Mouse (Mus musculus) embryonic fibroblast, embryonic 13.5 days (primary cell): ENCODE measurements around the gene Lamb3.

ENCODE experiments used
- CTCF ChIP-seq: IDR thresholded peaks from 2 replicates; pipeline ENCODE4 v1.5.1; 2011; ENCODE audit warnings: mild to moderate bottlenecking, control low read depth, low read length, moderate library complexity, borderline replicate concordance; ENCODE audit not compliant: insufficient read depth
- POLR2A ChIP-seq: IDR thresholded peaks from 2 replicates; pipeline ENCODE4 v1.6.1; 2011; ENCODE audit warnings: low read depth, mild to moderate bottlenecking, control low read depth, low read length, moderate library complexity

DNA sequence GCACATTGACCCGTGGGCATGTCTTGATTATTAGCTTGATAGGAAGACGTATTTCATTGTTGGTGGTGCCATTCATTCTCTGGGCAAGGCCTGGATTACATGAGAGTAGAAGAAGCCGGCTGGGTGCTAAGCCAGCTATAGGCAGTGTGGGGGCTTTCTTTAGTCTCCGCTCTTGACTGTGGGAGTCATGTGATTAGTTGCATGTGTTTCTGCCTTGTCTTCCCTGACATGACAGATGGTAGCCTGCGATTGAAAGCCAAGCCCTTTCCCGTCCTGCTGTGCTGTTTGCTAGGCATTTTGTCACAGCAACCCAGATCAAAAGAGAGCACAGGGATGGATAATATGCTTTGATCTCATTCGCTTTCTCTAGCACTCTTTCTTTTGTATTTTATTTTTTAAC lies 97.9 kb downstream of the Lamb3 start:
- TF ChIP-seq CTCF, result no peak
- no peak for TF ChIP-seq POLR2A
